Mouse (Mus musculus) heart, adult 2 months (tissue): Measurements from ENCODE around the gene Cdk10.

Source experiments
- CTCF ChIP-seq: fragments of 200-600 bp; IDR thresholded peaks from 2 replicates; pipeline ENCODE4 v1.8.1; 2022; ENCODE audit warnings: antibody characterized with exemption, mild to moderate bottlenecking, moderate library complexity
- EP300 ChIP-seq: fragments of 200-500 bp; IDR thresholded peaks from 2 replicates; pipeline ENCODE4 v1.6.1; 2011; ENCODE audit warnings: low read depth, low read length, control low read depth; ENCODE audit not compliant: insufficient read depth
- POLR2A ChIP-seq: fragments of 200-500 bp; IDR thresholded peaks from 2 replicates; pipeline ENCODE4 v1.6.1; 2011; ENCODE audit warnings: mild to moderate bottlenecking, low read depth, low read length, control low read depth; ENCODE audit not compliant: insufficient read depth

GRCm38 (mm10) chr8:123190678-123191077, 34.0 kb upstream of the Cdk10 start:
- TF ChIP-seq CTCF (peak; percentile 70), POLR2A (peak; percentile 29; the same call in 1 of the 2 replicates), EP300 (0 out of 2 replicates have a peak, but pooled peaks have one; percentile 42)
